Mouse (Mus musculus) embryo, embryonic 11.5 days (tissue): ENCODE measurements around the gene Gucy1b2.

ENCODE experiments used
- DNase-seq: peaks from one replicate; pipeline ENCODE4 v3.0.0-alpha.2; 2012; ENCODE audit warnings: low read depth, low spot score

Gucy1b2 gene

GRCm38 (mm10) chr14:62374001-62374400 is 82.1 kb downstream of the Gucy1b2 start:
- DNase-seq: no peak

- no peak for DNase-seq
Observed at GRCm38 (mm10) chr14:62370819-62371218, 85.3 kb downstream of the Gucy1b2 start.

- DNase-seq: no peak
Observed at GRCm38 (mm10) chr14:62363774-62364173, 92.3 kb downstream of the Gucy1b2 start.

- DNase-seq: no peak
Observed at GRCm38 (mm10) chr14:62361263-62361980, 94.7 kb downstream of the Gucy1b2 start.

- DNase-seq: no peak
Observed at GRCm38 (mm10) chr14:62355201-62355600, 100.9 kb downstream of the Gucy1b2 start.

- DNase-seq: no peak
Observed at GRCm38 (mm10) chr14:62353793-62354192, 102.3 kb downstream of the Gucy1b2 start.

- DNase-seq: no peak
Observed at GRCm38 (mm10) chr14:62353372-62353771, 102.7 kb downstream of the Gucy1b2 start.

- no peak for DNase-seq
Observed at GRCm38 (mm10) chr14:62350890-62351289, 105.2 kb downstream of the Gucy1b2 start.

GRCm38 (mm10) chr14:62350186-62350585 is 105.9 kb downstream of the Gucy1b2 start:
- DNase-seq: no peak

GRCm38 (mm10) chr14:62349786-62350185 is 106.3 kb downstream of the Gucy1b2 start:
- no peak for DNase-seq

GRCm38 (mm10) chr14:62347103-62347502 is 109.0 kb downstream of the Gucy1b2 start:
- no peak for DNase-seq

GRCm38 (mm10) chr14:62346570-62346969 is 109.5 kb downstream of the Gucy1b2 start:
- no peak for DNase-seq
